Mouse (Mus musculus) bone marrow macrophage, adult 2 months (primary cell): ENCODE measurements around the gene Gpr173. TPM values are rescaled to one million over a fixed set of nuclear protein-coding genes. Genes with fewer than 3 reads are reported as not detected.

Experiments used
- H3K27ac ChIP-seq: 2 replicates; pipeline ENCODE4 v1.5.1; 2012; ENCODE audit warnings: low read depth, low read length; ENCODE audit not compliant: insufficient read depth
- H3K4me1 ChIP-seq: 2 replicates; pipeline ENCODE4 v1.6.1; 2012; ENCODE audit warnings: low read length; ENCODE audit not compliant: control insufficient read depth, insufficient read depth
- H3K4me3 ChIP-seq: 2 replicates; pipeline ENCODE4 v1.5.1; 2012; ENCODE audit warnings: mild to moderate bottlenecking, low read length, moderate library complexity; ENCODE audit not compliant: insufficient read depth
- CTCF ChIP-seq: IDR thresholded peaks from 2 replicates; pipeline ENCODE4 v1.5.1; 2012; ENCODE audit warnings: low read depth, mild to moderate bottlenecking, low read length, moderate library complexity
- POLR2A ChIP-seq: IDR thresholded peaks from 2 replicates; pipeline ENCODE4 v1.6.1; 2012; ENCODE audit warnings: mild to moderate bottlenecking, low read depth, low read length, borderline replicate concordance
- polyA plus RNA-seq: library from polyadenylated mRNA; stranded (reverse); fragments of >200 nt; gene quantifications from 2 replicates; pipeline ENCODE4 v1.2.4, GENCODE M21; 2012; ENCODE audit not compliant: missing spikeins, insufficient read depth, insufficient read length

The Gpr173 gene
- polyA plus RNA-seq, 1 experiment: not detected

DNA sequence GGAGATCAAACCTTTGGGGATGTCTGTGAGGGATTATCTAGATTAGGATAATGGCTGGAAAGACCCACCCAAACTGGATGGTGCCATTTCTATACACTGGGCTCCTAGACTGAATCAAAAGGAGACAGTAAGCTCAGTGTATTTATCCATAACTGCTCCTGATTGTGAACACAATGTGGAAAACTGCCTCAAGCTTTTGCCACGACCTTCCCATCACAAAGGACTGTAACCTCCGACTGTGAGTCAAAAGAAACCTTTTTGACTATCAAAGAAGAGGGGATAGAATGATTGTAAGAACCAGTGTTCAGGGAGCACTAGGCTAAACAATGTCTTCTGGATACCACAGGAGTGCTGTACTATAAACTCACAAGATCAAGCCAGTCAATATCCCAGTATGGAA, 62.3 kb downstream of the Gpr173 start:
- Histone ChIP-seq H3K4me1 (no peaks in the 10 kb centered on the region), H3K27ac (no peak overlapping the region), H3K4me3 (no peak overlapping the region)
- TF ChIP-seq POLR2A (no peak), CTCF (no peak)

Other genes starting within 250 kb of the Gpr173 start
- gene Iqsec2, start 224.4 kb downstream of the Gpr173 start, polyA plus RNA-seq: 40.2 and 41.1 TPM in 2 replicates
- 55.9 and 62.3 TPM in 2 replicates for gene Kdm5c, start 135.7 kb downstream of the Gpr173 start, polyA plus RNA-seq
- 18.9 and 21.0 TPM in 2 replicates for gene Kantr, start 41.2 kb downstream of the Gpr173 start, polyA plus RNA-seq
- gene Tspyl2, start 26.3 kb downstream of the Gpr173 start, polyA plus RNA-seq: 23.6 and 32.4 TPM in 2 replicates
- gene Cldn34a, start 194.6 kb upstream of the Gpr173 start, polyA plus RNA-seq: not detected in 2 replicates